Mouse (Mus musculus): ENCODE data around the gene Tfb1m. TPM values are rescaled to one million over a fixed set of nuclear protein-coding genes. Genes with fewer than 3 reads are reported as not detected.

Tfb1m gene
- total RNA-seq, 4 experiments from 2014 or later: 10.4 to 12.6 (median 11.9) TPM

Other genes starting within 250 kb of the Tfb1m start
- gene Tiam2, start 231.2 kb downstream of the Tfb1m start, total RNA-seq (2022): 1 to 10 TPM; 2.0 to 4.9 (median 2.5) TPM
- not detected for gene Cldn20, start 25.2 kb downstream of the Tfb1m start, total RNA-seq (2022)
- gene Nox3, start 138.5 kb upstream of the Tfb1m start, total RNA-seq (2022): not detected

Measured in heart, adult 8-10 months (tissue).